Mouse (Mus musculus): Measurements from ENCODE around the gene Mlf2. TPM values are rescaled to one million over a fixed set of nuclear protein-coding genes. Genes with fewer than 3 reads are reported as not detected.

Gene Mlf2
- 100 to 1,000 TPM; 180 to 204 TPM for polyA plus RNA-seq (2017; shearing (Covaris generic))

GRCm38 (mm10) chr6:124930754-124931524 lies at the start of gene Mlf2:
Gene Mlf2 (plus strand): TSS chr6:124931386.

GRCm38 (mm10) chr6:124887986-124888385 lies 43.2 kb upstream of the Mlf2 start, which contains the start of gene Cd4:
Gene Cd4 (minus strand): TSS chr6:124888221.

GRCm38 (mm10) chr6:124911533-124912218 lies 19.5 kb upstream of the Mlf2 start, which contains the start of gene Lag3:
Gene Lag3 (minus strand): TSS chr6:124911705.

GRCm38 (mm10) chr6:124919695-124920317 lies 11.4 kb upstream of the Mlf2 start, which contains the start of gene Ptms:
Gene Ptms (minus strand): TSS chr6:124920103.

GRCm38 (mm10) chr6:124965088-124965719 lies 34.0 kb downstream of the Mlf2 start, which contains the start of gene Cops7a:
Gene Cops7a (minus strand): TSS chr6:124965538.

Other genes starting within 250 kb of the Mlf2 start
- 100 to 1,000 TPM; 250 to 341 TPM for gene Emg1, start 219.2 kb upstream of the Mlf2 start, polyA plus RNA-seq (2017; shearing (Covaris generic))
- 100 to 1,000 TPM; 199 to 262 TPM for gene Phb2, start 219.1 kb upstream of the Mlf2 start, polyA plus RNA-seq (2017; shearing (Covaris generic))
- gene Ptpn6, start 192.7 kb upstream of the Mlf2 start, polyA plus RNA-seq (2017; shearing (Covaris generic)) = 100 to 1,000 TPM; 271 to 272 TPM
- gene Grcc10, start 190.0 kb upstream of the Mlf2 start, polyA plus RNA-seq (2017; shearing (Covaris generic)) = 100 to 1,000 TPM; 443 to 508 TPM
- gene Gm45234, start 175.4 kb upstream of the Mlf2 start, polyA plus RNA-seq (2017; shearing (Covaris generic)) = not detected
- 10 to 100 TPM in 1 of 2 experiments, 1 to 10 TPM in 1; 3.7 to 10.9 TPM for gene Atn1, start 174.9 kb upstream of the Mlf2 start, polyA plus RNA-seq (2017; shearing (Covaris generic))
- 1 to 10 TPM; 3.3 to 7.1 TPM for gene Eno2, start 161.7 kb upstream of the Mlf2 start, polyA plus RNA-seq (2017; shearing (Covaris generic))
- 1 to 10 TPM in 1 of 2 experiments, not detected in 1; 2.7 TPM for gene Lrrc23, start 151.7 kb upstream of the Mlf2 start, polyA plus RNA-seq (2017; shearing (Covaris generic))
- 1 to 10 TPM; 2.1 to 9.7 TPM for gene Spsb2, start 122.7 kb upstream of the Mlf2 start, polyA plus RNA-seq (2017; shearing (Covaris generic))
- gene Tpi1, start 117.1 kb upstream of the Mlf2 start, polyA plus RNA-seq (2017; shearing (Covaris generic)) = 100 to 1,000 TPM; 147 to 163 TPM
- 10 to 100 TPM; 71.4 to 93.4 TPM for gene Usp5, start 101.9 kb upstream of the Mlf2 start, polyA plus RNA-seq (2017; shearing (Covaris generic))
- gene Cdca3, start 101.8 kb upstream of the Mlf2 start, polyA plus RNA-seq (2017; shearing (Covaris generic)) = 10 to 100 TPM; 22.6 to 23.4 TPM
- under 1 TPM in 1 of 2 experiments, not detected in 1; 0.25 TPM for gene Gnb3, start 91.1 kb upstream of the Mlf2 start, polyA plus RNA-seq (2017; shearing (Covaris generic))
- gene P3h3, start 73.6 kb upstream of the Mlf2 start, polyA plus RNA-seq (2017; shearing (Covaris generic)) = under 1 TPM; 0.09 to 0.49 TPM
- under 1 TPM; 0.26 to 0.48 TPM for gene Gpr162, start 67.4 kb upstream of the Mlf2 start, polyA plus RNA-seq (2017; shearing (Covaris generic))
- 100 to 1,000 TPM; 318 to 460 TPM for gene Cd4, start 43.2 kb upstream of the Mlf2 start, polyA plus RNA-seq (2017; shearing (Covaris generic))
- 10 to 100 TPM in 1 of 2 experiments, 1 to 10 TPM in 1; 7.9 to 13.9 TPM for gene Lag3, start 19.7 kb upstream of the Mlf2 start, polyA plus RNA-seq (2017; shearing (Covaris generic))
- gene Ptms, start 11.3 kb upstream of the Mlf2 start, polyA plus RNA-seq (2017; shearing (Covaris generic)) = 10 to 100 TPM; 48.9 to 51.3 TPM
- gene Cops7a, start 34.2 kb downstream of the Mlf2 start, polyA plus RNA-seq (2017; shearing (Covaris generic)) = 10 to 100 TPM; 63.1 to 67.0 TPM
- under 1 TPM; 0.27 to 0.44 TPM for gene Pianp, start 65.3 kb downstream of the Mlf2 start, polyA plus RNA-seq (2017; shearing (Covaris generic))
- gene Zfp384, start 77.8 kb downstream of the Mlf2 start, polyA plus RNA-seq (2017; shearing (Covaris generic)) = 10 to 100 TPM; 61.9 to 62.5 TPM
- 100 to 1,000 TPM in 1 of 2 experiments, 10 to 100 TPM in 1; 69.9 to 101 TPM for gene Ing4, start 108.4 kb downstream of the Mlf2 start, polyA plus RNA-seq (2017; shearing (Covaris generic))
- 10 to 100 TPM; 11.4 to 13.3 TPM for gene Acrbp, start 118.3 kb downstream of the Mlf2 start, polyA plus RNA-seq (2017; shearing (Covaris generic))
- gene Lpar5, start 136.5 kb downstream of the Mlf2 start, polyA plus RNA-seq (2017; shearing (Covaris generic)) = 10 to 100 TPM; 17.3 to 20.6 TPM
- gene Chd4, start 164.6 kb downstream of the Mlf2 start, polyA plus RNA-seq (2017; shearing (Covaris generic)) = 10 to 100 TPM; 59.3 to 68.3 TPM
- gene Nop2, start 200.5 kb downstream of the Mlf2 start, polyA plus RNA-seq (2017; shearing (Covaris generic)) = 10 to 100 TPM; 26.8 to 42.5 TPM
- 10 to 100 TPM; 20.1 to 25.5 TPM for gene Iffo1, start 213.9 kb downstream of the Mlf2 start, polyA plus RNA-seq (2017; shearing (Covaris generic))
- gene Gapdh, start 235.1 kb downstream of the Mlf2 start, polyA plus RNA-seq (2017; shearing (Covaris generic)) = 100 to 1,000 TPM; 334 to 346 TPM

All from activated CD4-positive, CD25-positive, alpha-beta regulatory T cell (primary cell).